Mouse (Mus musculus) CH12.LX (cell line): Measurements from ENCODE around the gene Uts2b.

Experiments used
- CHD2 ChIP-seq: IDR thresholded peaks from 2 replicates; pipeline ENCODE4 v1.6.1; 2011; ENCODE audit warnings: low read length, improper control_type of control experiment
- CTCF ChIP-seq, 2 experiments: IDR thresholded peaks in 1 of 2; conservative IDR thresholded peaks in 1 of 2; 2 replicates each; pipeline ENCODE4 v1.5.1; 2011 to 2012; ENCODE audit warnings: low read depth in 2 of 2, low read length in 2 of 2, improper control_type of control experiment in 1 of 2, inconsistent platforms in 1 of 2, mild to moderate bottlenecking in 1 of 2, moderate library complexity in 1 of 2
- HCFC1 ChIP-seq: IDR thresholded peaks from 2 replicates; pipeline ENCODE4 v1.6.1; 2012; ENCODE audit warnings: low read depth, mild to moderate bottlenecking, inconsistent platforms, low read length, improper control_type of control experiment
- MAFK ChIP-seq: IDR thresholded peaks from 2 replicates; pipeline ENCODE4 v1.6.1; 2011; ENCODE audit warnings: low read length, improper control_type of control experiment; ENCODE audit not compliant: insufficient replicate concordance
- MEF2A ChIP-seq: IDR thresholded peaks from 2 replicates; pipeline ENCODE4 v1.6.1; 2014; ENCODE audit warnings: low read depth, mild to moderate bottlenecking, inconsistent platforms, low read length, improper control_type of control experiment, borderline replicate concordance
- NELFE ChIP-seq: IDR thresholded peaks from 2 replicates; pipeline ENCODE4 v1.6.1; 2011; ENCODE audit warnings: low read depth, low read length, improper control_type of control experiment
- POLR2A ChIP-seq: IDR thresholded peaks from 2 replicates; pipeline ENCODE4 v1.6.1; 2011; ENCODE audit warnings: low read depth, mild to moderate bottlenecking, improper control_type of control experiment, low read length
- ZMIZ1 ChIP-seq: IDR thresholded peaks from 2 replicates; pipeline ENCODE4 v1.6.1; 2012; ENCODE audit warnings: low read depth, mild to moderate bottlenecking, inconsistent platforms, low read length, improper control_type of control experiment

DNA sequence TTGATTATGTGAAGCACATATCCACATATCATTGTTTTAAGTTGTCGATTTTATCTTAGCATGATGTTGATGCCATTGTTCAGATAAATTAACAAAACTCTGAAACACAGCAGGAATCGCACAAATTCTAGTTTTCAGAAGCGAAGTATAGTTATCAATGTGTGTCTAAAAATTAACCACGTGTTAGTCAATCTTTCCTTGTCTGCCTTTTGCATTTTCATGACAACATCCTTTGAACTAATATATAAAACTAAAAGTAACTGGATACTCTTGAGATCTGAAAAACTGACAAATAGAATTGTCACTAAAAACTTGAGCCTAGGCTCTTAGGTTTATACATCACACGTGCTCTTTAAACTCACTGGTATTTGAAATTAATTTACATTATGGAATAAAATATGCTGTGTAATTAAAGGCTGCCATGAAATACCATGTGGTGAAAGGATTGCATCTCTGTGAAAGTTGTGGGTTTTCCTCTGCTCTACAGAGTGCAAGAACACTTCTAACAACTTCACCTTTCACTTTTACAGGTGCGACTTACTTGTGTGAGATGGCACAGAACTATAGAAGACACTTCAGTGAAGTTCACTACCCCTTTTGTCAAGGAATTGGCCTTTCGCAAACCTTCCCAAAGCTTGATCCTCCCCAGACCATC is 20.0 kb downstream of the Uts2b start:
- no peak for TF ChIP-seq HCFC1
- no peak for TF ChIP-seq ZMIZ1
- TF ChIP-seq CTCF (conservative IDR thresholded peaks at IDR 0.05 in 1 of 2, IDR thresholded peaks at IDR 0.05 in 1 of 2; ENCODE audit: low read depth in 2 of 2, low read length in 2 of 2), result no peak
- TF ChIP-seq POLR2A, result no peak
- peak; percentile 17; the same call in 1 of the 2 replicates for TF ChIP-seq CHD2
- no peak for TF ChIP-seq MEF2A
- TF ChIP-seq NELFE, result no peak; the same call in 1 of the 2 replicates
- TF ChIP-seq MAFK, result 0 out of 2 replicates have a peak, but pooled peaks have one; percentile 57
